Mouse (Mus musculus) brain, adult 2 months (tissue): Measurements from ENCODE around the gene 4430402I18Rik.
"Not testable (repeated sequence)": the region's sequence is repeated elsewhere in the genome, so short reads cannot be mapped to it uniquely, and the experiment has no call there.

Experiments used
- DNase-seq: peaks from one replicate; pipeline ENCODE4 v3.0.0; 2011; ENCODE audit warnings: low read depth, low spot score

The 4430402I18Rik gene

GRCm38 (mm10) chr19:28967652-28968051, at the start of gene 4430402I18Rik:
TSS of gene 4430402I18Rik (minus strand) at chr19:28967800.
- peak; percentile 80 for DNase-seq

DNA sequence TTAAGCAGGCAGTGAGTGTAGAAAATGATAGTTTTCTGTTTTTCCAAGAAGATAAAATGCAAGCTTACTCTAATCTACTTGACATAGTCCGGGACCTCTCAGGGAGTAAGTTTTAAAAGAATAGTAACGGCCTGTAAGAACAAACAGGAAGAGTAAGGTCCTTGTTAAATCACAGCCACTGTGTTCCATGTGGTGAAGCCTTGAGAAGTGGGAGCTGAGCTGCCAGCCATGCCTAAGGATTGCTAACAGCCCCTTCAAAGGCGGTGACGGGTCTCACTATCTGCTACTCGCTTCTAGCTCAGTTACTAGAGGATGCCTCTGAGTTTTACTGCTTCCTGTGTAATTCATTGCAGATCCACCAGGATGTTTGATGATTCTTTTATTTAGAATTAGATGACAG, 49.2 kb upstream of the 4430402I18Rik start:
- DNase-seq = no peak

DNA sequence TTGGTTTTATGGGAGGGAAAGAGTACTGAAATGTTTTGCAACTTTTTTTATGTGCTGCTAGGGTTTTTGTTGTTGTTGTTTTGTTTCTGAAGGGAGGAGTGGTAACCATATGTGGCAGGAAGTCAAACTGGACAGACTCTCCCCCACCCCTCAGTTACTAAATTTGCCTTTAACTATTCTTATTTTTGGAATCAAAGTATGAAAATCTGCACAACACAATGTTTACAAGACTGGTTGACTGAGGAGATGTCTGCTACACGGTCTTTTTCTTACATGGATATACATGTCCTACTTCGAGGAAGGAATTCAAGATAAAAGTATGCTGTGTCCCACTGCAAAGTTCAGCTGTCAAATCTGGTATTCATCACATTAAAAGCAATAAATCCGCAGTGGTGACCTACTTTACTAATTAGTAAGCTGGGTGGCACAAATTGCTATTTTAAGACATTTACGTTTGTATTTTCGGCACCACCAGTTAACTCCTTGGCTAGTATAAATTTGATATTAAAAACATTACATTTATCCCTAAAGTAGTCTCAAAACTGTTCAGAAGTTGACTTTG, 48.7 kb upstream of the 4430402I18Rik start:
- no peak for DNase-seq

- DNase-seq = no peak
Observed at GRCm38 (mm10) chr19:29015410-29016203, 48.0 kb upstream of the 4430402I18Rik start.

DNA sequence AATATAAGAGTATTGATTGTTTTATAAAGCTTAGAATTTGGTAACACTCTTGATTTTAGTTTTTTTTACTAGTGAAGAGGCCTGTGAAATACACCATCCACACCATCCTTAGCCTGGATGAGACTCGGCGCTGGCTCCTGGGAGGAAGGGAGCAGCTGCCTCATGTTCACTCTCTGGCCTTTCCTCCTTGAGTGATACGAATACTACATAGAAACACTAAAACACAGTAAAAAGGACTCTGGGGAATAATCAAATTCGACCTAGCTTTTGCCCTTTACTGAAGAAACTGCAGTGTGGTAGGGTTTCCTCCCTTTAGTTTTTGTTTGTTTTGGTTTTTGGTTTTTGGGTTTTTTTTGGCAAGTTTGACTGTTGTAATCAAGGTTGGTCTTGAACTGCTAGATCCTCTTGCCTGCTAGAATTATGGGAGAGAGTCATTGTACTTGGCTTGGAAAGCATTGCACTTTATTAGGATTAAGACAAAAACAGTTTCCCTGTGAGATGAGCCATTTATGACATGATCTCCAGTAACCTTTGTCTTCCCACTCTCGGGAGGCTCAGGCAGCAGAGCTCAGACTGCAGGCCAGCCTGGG, 47.0 kb upstream of the 4430402I18Rik start:
- no peak for DNase-seq

GRCm38 (mm10) chr19:29011355-29011990, 43.9 kb upstream of the 4430402I18Rik start:
- DNase-seq = peak; percentile 54

GRCm38 (mm10) chr19:29009046-29009445, 41.4 kb upstream of the 4430402I18Rik start:
- DNase-seq = no peak

DNA sequence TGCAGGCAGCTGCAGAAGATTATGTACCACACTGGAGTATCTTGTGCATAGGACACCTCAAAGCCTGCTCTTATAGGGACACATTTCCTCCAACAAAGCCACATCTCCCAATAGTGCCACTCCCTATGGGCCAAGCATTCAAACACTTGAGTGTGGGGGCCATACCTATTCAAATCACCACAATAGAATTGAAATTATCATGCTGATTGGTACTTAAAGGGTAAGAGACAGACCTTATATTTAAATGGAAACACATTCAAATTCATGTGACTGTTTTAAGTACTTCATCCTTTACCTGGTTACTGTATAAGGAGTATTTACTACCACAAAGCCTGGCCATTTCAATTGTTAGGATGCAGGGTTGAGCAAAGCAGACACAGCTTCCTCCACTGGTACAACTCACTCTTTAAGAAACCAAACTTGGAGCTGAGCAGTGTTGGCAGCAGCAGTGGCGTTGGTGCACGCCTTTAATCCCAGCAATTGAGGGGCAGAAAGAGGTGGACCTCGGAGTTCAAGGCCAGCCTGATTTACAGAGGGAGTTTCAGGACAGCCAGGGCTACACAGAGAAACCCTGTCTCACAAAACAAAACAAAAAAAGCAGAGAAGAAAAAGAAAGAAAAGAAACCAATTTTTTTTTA, 40.6 kb upstream of the 4430402I18Rik start:
- no peak for DNase-seq

GRCm38 (mm10) chr19:29000321-29000720, 32.7 kb upstream of the 4430402I18Rik start:
- DNase-seq = not testable (repeated sequence)

DNA sequence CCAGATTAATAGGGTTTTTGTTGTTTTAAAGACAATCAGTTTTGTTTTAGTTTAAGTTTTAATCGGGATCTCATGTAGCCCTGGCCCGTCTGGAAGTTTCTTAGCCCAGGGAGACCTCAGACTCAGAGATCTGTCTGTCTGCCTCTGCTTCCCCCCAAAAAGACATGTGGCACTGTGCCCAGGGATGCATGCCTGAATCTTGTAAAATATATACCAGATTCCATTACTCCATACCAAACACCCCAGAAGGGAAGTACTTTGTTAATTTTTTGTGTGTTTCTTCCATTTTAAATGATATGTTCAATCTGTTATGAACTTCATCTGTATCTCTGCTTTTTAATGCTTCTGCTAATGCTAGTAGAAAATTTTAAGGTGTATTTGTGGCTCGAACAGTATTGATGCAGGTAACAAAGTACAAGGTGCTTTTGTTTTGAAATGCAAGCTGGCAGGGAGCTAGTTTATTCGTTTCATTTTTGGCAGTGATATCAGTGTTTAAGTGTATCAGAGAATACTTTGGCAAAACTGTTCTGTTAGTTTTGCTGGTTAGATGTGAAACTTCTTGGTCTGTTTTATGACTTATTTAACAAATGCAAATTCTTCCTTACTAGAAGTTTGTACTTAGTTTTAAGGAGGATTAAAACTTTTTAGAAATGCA, 30.5 kb upstream of the 4430402I18Rik start:
- DNase-seq = no peak

- DNase-seq = no peak
Observed at GRCm38 (mm10) chr19:28995366-28995765, 27.8 kb upstream of the 4430402I18Rik start.

- peak; percentile 87 for DNase-seq
Observed at GRCm38 (mm10) chr19:28994870-28995269, 27.3 kb upstream of the 4430402I18Rik start.

DNA sequence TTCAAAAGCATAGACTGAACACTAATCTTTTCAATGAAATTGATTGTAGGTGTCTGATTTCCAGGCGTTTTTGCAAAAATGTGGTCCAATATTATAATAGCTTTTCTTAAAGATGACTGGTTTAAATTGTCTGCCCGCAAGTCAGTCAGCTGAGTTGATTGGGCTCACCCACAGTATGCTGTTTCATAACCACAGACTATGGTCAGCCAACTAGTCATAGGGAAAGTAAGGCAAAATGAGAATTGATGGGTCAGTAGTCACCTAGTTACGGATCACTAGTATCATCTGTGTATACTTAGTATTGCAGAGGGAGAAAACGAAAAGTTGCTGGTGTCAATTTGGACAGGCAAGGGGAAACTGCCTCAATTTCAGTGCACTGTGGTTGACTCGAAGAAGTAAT, 23.8 kb upstream of the 4430402I18Rik start:
- DNase-seq = no peak

- peak; percentile 69 for DNase-seq
Observed at GRCm38 (mm10) chr19:28990590-28991221, 23.1 kb upstream of the 4430402I18Rik start.

DNA sequence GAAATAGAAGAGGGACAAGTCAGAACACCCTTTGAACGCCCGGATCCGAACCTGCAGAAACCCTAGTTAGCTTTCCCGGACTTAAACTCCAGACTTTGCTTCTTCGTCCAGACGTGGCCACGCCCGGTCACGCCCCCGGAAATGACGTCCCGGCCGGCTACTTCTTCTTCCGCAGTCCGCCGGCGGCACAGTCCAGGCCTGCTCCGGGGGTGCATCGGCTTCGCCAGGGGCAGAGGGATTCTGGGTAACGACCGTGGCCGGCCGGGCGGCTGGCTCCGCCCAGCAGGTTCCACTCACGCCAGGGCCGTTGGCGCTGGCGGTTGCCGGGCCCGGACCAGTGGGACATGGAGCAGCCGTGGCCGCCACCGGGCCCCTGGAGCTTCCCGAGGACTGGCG, 22.6 kb upstream of the 4430402I18Rik start, which contains the start of gene Cdc37l1:
TSS of gene Cdc37l1 (plus strand) at position 159 of the 396 bp plus-strand sequence.
- peak; percentile 98 for DNase-seq

- DNase-seq = no peak
Observed at GRCm38 (mm10) chr19:28989515-28989914, 21.9 kb upstream of the 4430402I18Rik start.

DNA sequence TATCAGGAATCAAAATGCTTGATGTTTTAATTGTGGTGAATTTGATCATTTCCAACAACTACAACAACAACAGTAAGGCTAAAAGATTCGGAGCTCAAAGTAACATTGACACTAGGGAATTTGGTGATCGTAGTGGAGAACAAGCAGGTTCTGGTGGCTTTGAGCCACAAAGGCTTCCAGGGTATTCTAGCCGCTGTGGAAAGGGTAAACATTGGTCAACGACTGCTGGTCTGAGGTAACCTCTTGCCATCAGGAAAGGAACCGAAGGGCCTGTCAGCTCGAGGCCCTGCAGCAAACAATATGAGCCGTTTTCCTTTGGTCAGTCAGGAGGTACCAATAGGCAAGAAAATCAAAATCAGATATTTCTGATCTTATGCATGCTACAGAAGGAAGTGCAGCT, 15.0 kb upstream of the 4430402I18Rik start:
- no peak for DNase-seq

- peak; percentile 84 for DNase-seq
Observed at GRCm38 (mm10) chr19:28974862-28975611, 7.4 kb upstream of the 4430402I18Rik start.

GRCm38 (mm10) chr19:28970251-28970650, 2.7 kb upstream of the 4430402I18Rik start:
- no peak for DNase-seq

DNA sequence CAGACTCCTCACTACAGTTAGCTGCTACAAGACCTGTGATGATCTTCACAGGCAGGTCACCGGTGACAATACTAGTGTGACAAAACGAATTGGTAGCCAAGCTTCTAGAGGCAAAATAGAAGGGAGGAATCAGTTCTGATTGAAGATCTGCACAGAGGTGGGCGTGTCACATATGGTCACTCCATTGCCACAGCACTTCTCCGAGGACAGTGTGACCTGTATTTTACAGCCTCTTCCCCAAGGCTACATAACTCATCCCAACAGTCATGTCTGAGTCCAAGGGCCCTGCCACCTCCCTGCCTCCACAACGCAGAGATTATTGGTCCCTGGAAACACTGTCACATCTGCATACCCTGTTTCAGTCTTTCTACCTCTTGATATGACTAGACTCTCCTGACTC, 1.6 kb upstream of the 4430402I18Rik start:
- no peak for DNase-seq
